Mouse (Mus musculus): Measurements from ENCODE around the gene Keg1.

The Keg1 gene

DNA sequence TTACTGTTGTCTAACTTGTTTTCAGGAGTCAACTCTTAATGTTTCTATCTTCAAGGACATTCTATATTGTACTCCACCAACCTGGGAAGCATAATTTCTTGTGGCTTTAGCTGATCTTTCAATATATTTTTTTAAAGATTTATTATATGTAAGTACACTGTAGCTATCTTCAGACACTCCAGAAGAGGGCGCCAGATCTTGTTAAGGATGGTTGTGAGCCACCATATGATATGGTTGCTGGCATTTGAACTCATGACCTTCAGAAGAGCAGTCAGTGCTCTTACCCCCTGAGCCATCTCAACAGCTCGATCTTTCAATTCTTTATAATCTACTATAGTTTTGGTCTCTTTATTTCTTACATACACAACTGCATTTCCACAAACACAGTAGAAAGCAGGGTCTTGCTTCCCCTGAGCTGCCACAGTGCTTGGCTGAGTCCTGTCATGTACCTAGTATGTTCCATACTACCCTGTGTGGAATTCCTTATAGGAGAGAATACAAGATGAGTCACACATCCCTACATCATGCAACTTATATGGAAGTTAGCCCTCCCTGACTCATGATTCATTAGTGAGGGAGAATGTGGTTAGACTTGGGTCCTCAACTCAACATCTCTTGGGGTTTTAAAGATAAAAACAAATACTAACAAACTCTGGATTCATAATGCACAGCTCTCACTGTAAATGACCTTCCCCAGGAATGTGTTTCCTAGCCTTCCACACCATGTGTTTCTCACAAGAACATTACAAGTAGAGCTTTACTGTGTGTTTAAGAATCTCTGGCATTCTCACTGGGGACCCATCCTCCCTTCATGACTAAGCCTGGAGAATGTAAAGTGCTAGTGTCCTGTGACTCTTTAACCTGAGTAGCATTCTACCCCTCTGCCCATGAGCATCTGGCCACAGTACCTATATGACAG is 66.9 kb downstream of the Keg1 start:
- peak; percentile 85 for DNase-seq (ENCODE audit: low read depth, low spot score)

DNA sequence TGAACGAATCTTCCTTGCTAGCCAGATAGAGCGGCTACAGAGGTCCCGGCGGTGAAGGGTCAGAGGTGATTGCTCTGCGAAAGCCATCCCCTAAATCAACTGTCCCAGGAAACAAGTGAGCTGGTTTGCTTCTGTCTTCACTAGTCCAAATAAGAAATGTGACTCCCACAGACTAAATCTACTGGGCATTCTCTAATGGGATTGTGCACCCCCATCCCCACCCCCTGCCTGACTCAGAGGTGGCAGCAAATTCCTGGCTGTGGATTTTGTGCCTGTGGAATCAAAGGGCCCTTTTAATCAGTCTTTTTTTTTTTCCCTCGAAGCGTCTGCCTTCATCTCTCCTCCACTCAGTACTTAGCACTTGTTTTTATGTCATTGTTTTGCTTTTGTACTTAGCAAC is 69.7 kb downstream of the Keg1 start, which contains the start of gene Cntf:
TSS of gene Cntf (minus strand) at position 325 of the 400 bp plus-strand sequence.
- peak; percentile 29 for DNase-seq (ENCODE audit: low read depth, low spot score)

Data from 3T3-L1 (cell line).